Mouse (Mus musculus): ENCODE measurements around the gene Spats1. TPM values are rescaled to one million over a fixed set of nuclear protein-coding genes. Genes with fewer than 3 reads are reported as not detected.
"Not testable (repeated sequence)": the region's sequence is repeated elsewhere in the genome, so short reads cannot be mapped to it uniquely, and the experiment has no call there.

Spats1 gene
- polyA plus RNA-seq, 1 experiment from 2014 or later: 0.85 TPM

GRCm38 (mm10) chr17:45411617-45412016, 63.6 kb downstream of the Spats1 start:
- WGBS: 92% methylated on average over 2 of the region's 2 CpGs
- H3K27me3 ChIP-seq (ENCODE audit: control insufficient read depth, insufficient read depth, low read length); H3K9me3 ChIP-seq (ENCODE audit: control insufficient read depth, low read length); DNase-seq (ENCODE audit: low spot score); H3K4me3 ChIP-seq (ENCODE audit: low read depth, low read length); H3K9ac ChIP-seq (ENCODE audit: low read depth, low read length); H3K4me1 ChIP-seq (replicated peaks; ENCODE audit: control insufficient read depth, insufficient read depth, low read length); ATAC-seq (ENCODE audit: low FRiP score); H3K27ac ChIP-seq (ENCODE audit: low read depth, low read length); H3K4me2 ChIP-seq (replicated peaks; ENCODE audit: low read depth, low read length): not testable (repeated sequence)
- H3K36me3 ChIP-seq (ENCODE audit: control insufficient read depth, insufficient read depth, low read length): peaks cover 23% of the 10 kb centered on the region

GRCm38 (mm10) chr17:45408719-45409118, 66.5 kb downstream of the Spats1 start:
- ATAC-seq (ENCODE audit: low FRiP score) (no peak), DNase-seq (ENCODE audit: low spot score) (no peak)
- 86% methylated on average over 2 of the region's 2 CpGs for WGBS
- H3K4me2 ChIP-seq (replicated peaks; ENCODE audit: low read depth, low read length): no peak overlapping the region
- peaks cover 17% of the 10 kb centered on the region for H3K36me3 ChIP-seq (ENCODE audit: control insufficient read depth, insufficient read depth, low read length)
- H3K27ac ChIP-seq (ENCODE audit: low read depth, low read length): no peak overlapping the region
- H3K4me1 ChIP-seq (replicated peaks; ENCODE audit: control insufficient read depth, insufficient read depth, low read length): no peaks in the 10 kb centered on the region
- no peaks in the 10 kb centered on the region for H3K9me3 ChIP-seq (ENCODE audit: control insufficient read depth, low read length)
- no peak overlapping the region for H3K9ac ChIP-seq (ENCODE audit: low read depth, low read length)
- no peaks in the 10 kb centered on the region for H3K27me3 ChIP-seq (ENCODE audit: control insufficient read depth, insufficient read depth, low read length)
- no peak overlapping the region for H3K4me3 ChIP-seq (ENCODE audit: low read depth, low read length)

DNA sequence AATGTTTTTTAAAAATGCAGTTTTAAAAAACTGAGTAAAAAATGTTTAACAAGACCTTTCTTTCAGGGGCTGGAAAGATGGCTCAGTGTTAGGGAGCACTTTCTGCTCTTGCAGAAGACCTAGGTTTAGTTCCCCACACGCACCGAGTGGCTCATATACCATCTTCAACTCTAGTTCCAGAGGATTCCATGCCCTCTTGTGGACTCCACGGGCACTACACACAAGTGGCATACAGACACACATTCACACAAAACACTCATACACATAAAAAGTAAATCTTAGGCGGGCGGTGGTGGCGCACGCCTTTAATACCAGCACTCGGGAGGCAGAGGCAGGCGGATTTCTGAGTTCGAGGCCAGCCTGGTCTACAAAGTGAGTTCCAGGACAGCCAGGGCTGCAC, 68.9 kb downstream of the Spats1 start:
- no peak for ATAC-seq (ENCODE audit: low FRiP score)

DNA sequence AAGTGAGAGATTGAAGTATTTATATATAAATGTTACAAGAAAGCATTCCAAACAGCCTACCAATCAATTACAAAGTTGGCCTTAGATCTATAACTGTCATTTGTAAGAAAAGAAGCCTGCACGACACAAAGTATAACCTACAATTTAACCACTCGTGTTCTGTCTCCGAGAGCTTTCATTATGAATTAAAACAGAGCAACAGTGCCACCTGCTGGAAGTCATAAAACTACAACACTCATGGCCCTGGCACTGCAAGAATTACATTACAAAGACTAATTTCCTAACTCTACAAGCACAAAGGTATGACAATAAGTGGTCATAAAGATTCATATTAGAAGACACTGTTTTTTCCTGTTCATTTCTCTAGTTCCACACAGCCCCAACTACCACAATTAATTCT, 72.0 kb downstream of the Spats1 start:
- H3K9ac ChIP-seq (ENCODE audit: low read depth, low read length): no peak overlapping the region
- ATAC-seq (ENCODE audit: low FRiP score): no peak
- H3K9me3 ChIP-seq (ENCODE audit: control insufficient read depth, low read length): no peaks in the 10 kb centered on the region
- no peaks in the 10 kb centered on the region for H3K4me1 ChIP-seq (replicated peaks; ENCODE audit: control insufficient read depth, insufficient read depth, low read length)
- DNase-seq (ENCODE audit: low spot score): peak; percentile 76
- H3K4me3 ChIP-seq (ENCODE audit: low read depth, low read length): no peak overlapping the region
- peaks cover 6% of the 10 kb centered on the region; the same call in 1 of the 2 replicates for H3K36me3 ChIP-seq (ENCODE audit: control insufficient read depth, insufficient read depth, low read length)
- H3K27ac ChIP-seq (ENCODE audit: low read depth, low read length): no peak overlapping the region
- H3K27me3 ChIP-seq (ENCODE audit: control insufficient read depth, insufficient read depth, low read length): no peaks in the 10 kb centered on the region
- H3K4me2 ChIP-seq (replicated peaks; ENCODE audit: low read depth, low read length): no peak overlapping the region
- 32% methylated on average over 3 of the region's 3 CpGs for WGBS

More for the DNA sequence above, 68.9 kb downstream of the Spats1 start:
- WGBS: 93% methylated on average over 10 of the region's 10 CpGs
- Histone ChIP-seq H3K4me3 (ENCODE audit: low read depth, low read length) (no peak overlapping the region), H3K36me3 (ENCODE audit: control insufficient read depth, insufficient read depth, low read length) (peaks cover 14% of the 10 kb centered on the region), H3K27ac (ENCODE audit: low read depth, low read length) (no peak overlapping the region), H3K4me2 (replicated peaks; ENCODE audit: low read depth, low read length) (no peak overlapping the region), H3K4me1 (replicated peaks; ENCODE audit: control insufficient read depth, insufficient read depth, low read length) (no peaks in the 10 kb centered on the region), H3K9ac (ENCODE audit: low read depth, low read length) (no peak overlapping the region), H3K27me3 (ENCODE audit: control insufficient read depth, insufficient read depth, low read length) (no peaks in the 10 kb centered on the region), H3K9me3 (ENCODE audit: control insufficient read depth, low read length) (no peaks in the 10 kb centered on the region)
- DNase-seq (ENCODE audit: low spot score): peak; percentile 25

DNA sequence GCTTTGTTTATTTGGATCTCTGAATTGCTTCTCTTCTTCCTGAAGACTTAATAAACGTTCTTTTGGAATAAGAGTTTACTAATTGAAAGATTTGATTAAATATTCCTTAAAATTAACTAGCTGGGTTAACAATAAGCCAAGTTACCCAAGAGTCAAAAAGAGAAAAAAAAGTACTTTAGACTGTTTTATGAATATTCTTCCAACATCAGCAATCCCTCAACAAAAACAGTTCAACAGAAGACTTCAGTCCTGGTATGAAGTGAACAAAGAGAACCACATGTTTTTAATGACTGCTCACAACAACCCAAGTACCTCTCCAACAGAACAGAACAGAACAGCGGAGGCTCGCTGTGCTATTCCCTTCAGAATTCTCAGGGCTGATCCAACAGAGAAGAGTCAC, 72.6 kb downstream of the Spats1 start:
- Histone ChIP-seq H3K4me1 (replicated peaks; ENCODE audit: control insufficient read depth, insufficient read depth, low read length) (no peaks in the 10 kb centered on the region), H3K27ac (ENCODE audit: low read depth, low read length) (no peak overlapping the region), H3K9me3 (ENCODE audit: control insufficient read depth, low read length) (no peaks in the 10 kb centered on the region), H3K36me3 (ENCODE audit: control insufficient read depth, insufficient read depth, low read length) (peaks cover 5% of the 10 kb centered on the region; the same call in 1 of the 2 replicates), H3K4me2 (replicated peaks; ENCODE audit: low read depth, low read length) (no peak overlapping the region), H3K4me3 (ENCODE audit: low read depth, low read length) (no peak overlapping the region), H3K9ac (ENCODE audit: low read depth, low read length) (no peak overlapping the region), H3K27me3 (ENCODE audit: control insufficient read depth, insufficient read depth, low read length) (no peaks in the 10 kb centered on the region)
- WGBS: 91% methylated on average over 3 of the region's 3 CpGs
- ATAC-seq (ENCODE audit: low FRiP score) (no peak), DNase-seq (ENCODE audit: low spot score) (no peak)

DNA sequence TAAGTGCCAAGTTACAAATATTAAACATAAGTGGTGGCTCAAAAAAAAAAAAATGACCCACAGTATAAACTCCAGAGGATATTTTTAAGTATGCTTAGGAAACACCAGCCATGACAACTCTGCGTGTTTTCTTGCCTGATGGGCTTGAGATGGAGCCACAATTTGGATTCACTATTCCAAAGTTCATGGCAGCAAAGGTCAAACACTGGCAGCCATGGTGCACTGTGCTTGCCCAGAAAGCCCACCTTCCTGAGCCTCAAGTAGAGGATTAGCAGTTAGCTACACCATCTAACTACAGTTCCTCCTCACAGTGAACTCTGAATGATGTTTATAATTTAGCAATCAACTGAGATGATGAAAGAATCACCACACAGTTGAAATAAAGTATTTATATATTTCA, 73.1 kb downstream of the Spats1 start:
- Histone ChIP-seq H3K9me3 (ENCODE audit: control insufficient read depth, low read length) (no peaks in the 10 kb centered on the region), H3K4me3 (ENCODE audit: low read depth, low read length) (no peak overlapping the region), H3K36me3 (ENCODE audit: control insufficient read depth, insufficient read depth, low read length) (peaks cover under 1% of the 10 kb centered on the region; the same call in 1 of the 2 replicates), H3K4me1 (replicated peaks; ENCODE audit: control insufficient read depth, insufficient read depth, low read length) (no peaks in the 10 kb centered on the region), H3K9ac (ENCODE audit: low read depth, low read length) (no peak overlapping the region), H3K4me2 (replicated peaks; ENCODE audit: low read depth, low read length) (no peak overlapping the region), H3K27ac (ENCODE audit: low read depth, low read length) (no peak overlapping the region), H3K27me3 (ENCODE audit: control insufficient read depth, insufficient read depth, low read length) (no peaks in the 10 kb centered on the region)
- ATAC-seq (ENCODE audit: low FRiP score) (no peak), DNase-seq (ENCODE audit: low spot score) (no peak)
- WGBS: 95% methylated on average over 1 of the region's 1 CpGs

GRCm38 (mm10) chr17:45401126-45401905, 73.9 kb downstream of the Spats1 start:
- Histone ChIP-seq H3K9ac (ENCODE audit: low read depth, low read length) (no peak overlapping the region), H3K36me3 (ENCODE audit: control insufficient read depth, insufficient read depth, low read length) (no peaks in the 10 kb centered on the region), H3K4me2 (replicated peaks; ENCODE audit: low read depth, low read length) (no peak overlapping the region), H3K9me3 (ENCODE audit: control insufficient read depth, low read length) (no peaks in the 10 kb centered on the region), H3K4me1 (replicated peaks; ENCODE audit: control insufficient read depth, insufficient read depth, low read length) (no peaks in the 10 kb centered on the region), H3K27ac (ENCODE audit: low read depth, low read length) (no peak overlapping the region), H3K27me3 (ENCODE audit: control insufficient read depth, insufficient read depth, low read length) (no peaks in the 10 kb centered on the region), H3K4me3 (ENCODE audit: low read depth, low read length) (no peak overlapping the region)
- 95% methylated on average over 5 of the region's 5 CpGs for WGBS
- ATAC-seq (ENCODE audit: low FRiP score) (no peak), DNase-seq (ENCODE audit: low spot score) (no peak)

DNA sequence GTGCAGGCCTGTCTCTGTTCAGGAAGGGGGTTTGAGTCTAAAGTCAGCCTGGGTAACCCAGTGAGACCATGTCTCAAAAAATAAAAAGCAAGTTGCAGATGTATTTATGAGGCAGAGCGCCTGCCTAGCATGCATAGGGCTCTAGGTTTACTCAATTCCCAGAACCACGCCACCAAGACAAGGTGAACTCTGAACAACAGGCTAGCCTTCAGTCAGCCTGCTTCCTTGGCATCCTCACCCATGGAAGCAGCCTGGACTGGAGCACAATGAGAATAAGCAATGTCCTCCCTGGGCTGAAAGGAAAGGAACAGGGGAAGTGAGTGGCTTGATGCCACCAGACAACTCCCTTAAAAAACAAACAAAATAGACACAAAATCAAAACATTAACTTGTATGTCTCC, 77.2 kb downstream of the Spats1 start:
- ATAC-seq (ENCODE audit: low FRiP score) (no peak), DNase-seq (ENCODE audit: low spot score) (no peak)
- no peak overlapping the region for H3K4me2 ChIP-seq (replicated peaks; ENCODE audit: low read depth, low read length)
- H3K27me3 ChIP-seq (ENCODE audit: control insufficient read depth, insufficient read depth, low read length): no peaks in the 10 kb centered on the region
- H3K36me3 ChIP-seq (ENCODE audit: control insufficient read depth, insufficient read depth, low read length): peaks cover 3% of the 10 kb centered on the region; the same call in 1 of the 2 replicates
- H3K9ac ChIP-seq (ENCODE audit: low read depth, low read length): no peak overlapping the region
- no peak overlapping the region for H3K4me3 ChIP-seq (ENCODE audit: low read depth, low read length)
- H3K4me1 ChIP-seq (replicated peaks; ENCODE audit: control insufficient read depth, insufficient read depth, low read length): no peaks in the 10 kb centered on the region
- H3K9me3 ChIP-seq (ENCODE audit: control insufficient read depth, low read length): no peaks in the 10 kb centered on the region
- H3K27ac ChIP-seq (ENCODE audit: low read depth, low read length): no peak overlapping the region
- WGBS: 98% methylated on average over 2 of the region's 2 CpGs

DNA sequence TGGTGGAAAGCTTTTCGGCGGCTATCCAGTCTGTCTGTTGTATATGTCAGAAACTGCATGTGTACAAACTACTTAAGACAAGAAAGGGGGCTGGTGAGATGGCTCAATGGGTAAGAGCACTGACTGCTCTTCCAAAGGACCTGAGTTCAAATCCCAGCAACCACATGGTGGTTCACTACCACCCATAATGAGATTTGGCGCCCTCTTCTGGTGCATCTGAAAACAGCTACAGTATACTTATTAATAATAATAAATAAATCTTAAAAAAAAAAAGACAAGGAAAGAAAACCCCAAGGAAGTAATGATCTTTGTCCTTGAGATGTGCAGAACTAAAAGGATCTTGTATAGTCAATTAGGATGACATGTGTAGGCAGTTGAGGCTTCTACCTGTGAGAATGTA, 77.7 kb downstream of the Spats1 start:
- H3K4me2 ChIP-seq (replicated peaks; ENCODE audit: low read depth, low read length): no peak overlapping the region
- WGBS: 76% methylated on average over 3 of the region's 3 CpGs
- no peaks in the 10 kb centered on the region for H3K4me1 ChIP-seq (replicated peaks; ENCODE audit: control insufficient read depth, insufficient read depth, low read length)
- no peaks in the 10 kb centered on the region for H3K9me3 ChIP-seq (ENCODE audit: control insufficient read depth, low read length)
- DNase-seq (ENCODE audit: low spot score) (no peak), ATAC-seq (ENCODE audit: low FRiP score) (no peak)
- H3K4me3 ChIP-seq (ENCODE audit: low read depth, low read length): no peak overlapping the region
- H3K27ac ChIP-seq (ENCODE audit: low read depth, low read length): no peak overlapping the region
- H3K9ac ChIP-seq (ENCODE audit: low read depth, low read length): no peak overlapping the region
- H3K36me3 ChIP-seq (ENCODE audit: control insufficient read depth, insufficient read depth, low read length): peaks cover 3% of the 10 kb centered on the region; the same call in 1 of the 2 replicates
- no peaks in the 10 kb centered on the region for H3K27me3 ChIP-seq (ENCODE audit: control insufficient read depth, insufficient read depth, low read length)
